Mouse (Mus musculus) lung, embryonic 14.5 days (tissue): ENCODE data around the gene Acot2. TPM values are rescaled to one million over a fixed set of nuclear protein-coding genes. Genes with fewer than 3 reads are reported as not detected.

Experiments
- ATAC-seq: fragments of 200-750 bp; cut with Nextera tagmentation; 2 replicates; pipeline ENCODE4 v1.8.0; 2017; ENCODE audit warnings: mild to moderate bottlenecking, moderate TSS enrichment, moderate library complexity; ENCODE audit not compliant: insufficient read depth
- DNase-seq: peaks from one replicate; pipeline ENCODE4 v3.0.0-alpha.2; 2015
- H3K27ac ChIP-seq: fragments of 300-500 bp; sonication (generic); 2 replicates; pipeline ENCODE4 v1.5.1; 2014; ENCODE audit warnings: low read depth, mild to moderate bottlenecking, moderate library complexity
- H3K27me3 ChIP-seq: fragments of 300-500 bp; sonication (generic); 2 replicates; pipeline ENCODE4 v1.6.1; 2014; ENCODE audit warnings: low read length, control low read depth; ENCODE audit not compliant: insufficient read depth
- H3K36me3 ChIP-seq: fragments of 300-500 bp; sonication (generic); 2 replicates; pipeline ENCODE4 v1.6.1; 2014; ENCODE audit warnings: control low read depth; ENCODE audit not compliant: insufficient read depth
- H3K4me1 ChIP-seq: fragments of 300-500 bp; sonication (generic); 2 replicates; pipeline ENCODE4 v1.6.1; 2014; ENCODE audit warnings: antibody characterized with exemption, control low read depth; ENCODE audit not compliant: insufficient read depth
- H3K4me2 ChIP-seq: fragments of 300-500 bp; sonication (generic); 2 replicates; pipeline ENCODE4 v1.6.1; 2014; ENCODE audit warnings: mild to moderate bottlenecking
- H3K4me3 ChIP-seq: fragments of 300-500 bp; sonication (generic); 2 replicates; pipeline ENCODE4 v1.5.1; 2014; ENCODE audit warnings: low read depth, low read length
- H3K9ac ChIP-seq: fragments of 300-500 bp; sonication (generic); 2 replicates; pipeline ENCODE4 v1.6.1; 2014
- H3K9me3 ChIP-seq: fragments of 300-500 bp; sonication (generic); 2 replicates; pipeline ENCODE4 v1.6.1; 2016; ENCODE audit warnings: low read depth, low read length, control low read depth
- CTCF ChIP-seq: IDR thresholded peaks from 2 replicates; pipeline ENCODE4 v1.5.1; 2016; ENCODE audit warnings: antibody characterized with exemption, low read depth
- WGBS: fragments of 180-500 bp; shearing (Covaris S2); extraction: QIAGEN DNeasy Blood & Tissue Kit; methylation state at CpG from one replicate; pipeline ENCODE4 v1.1.7; 2014; 5-methylcytosine and 5-hydroxymethylcytosine counted together
- polyA plus RNA-seq: library from polyadenylated mRNA; unstranded; fragments of >200 nt; fragmentation: Nextera tagmentation; extraction: Ambion mirVana; gene quantifications from 2 replicates; pipeline ENCODE4 v1.2.1, GENCODE M21; 2014

Gene Acot2
- polyA plus RNA-seq, 1 experiment from 2014 or later = 30.3 TPM

- no peaks in the 10 kb centered on the region for H3K27me3 ChIP-seq
- H3K9ac ChIP-seq = no peak overlapping the region
- no peak overlapping the region for H3K4me3 ChIP-seq
- no peaks in the 10 kb centered on the region for H3K36me3 ChIP-seq
- no peak overlapping the region for H3K4me2 ChIP-seq
- TF ChIP-seq CTCF = no peak
- ATAC-seq (no peak), DNase-seq (no peak)
- WGBS = 74% methylated on average over 5 of the region's 5 CpGs
- no peak overlapping the region for H3K27ac ChIP-seq
- H3K4me1 ChIP-seq = no peaks in the 10 kb centered on the region
- H3K9me3 ChIP-seq = no peaks in the 10 kb centered on the region
Observed at GRCm38 (mm10) chr12:84042248-84042647, 54.6 kb downstream of the Acot2 start.

Other genes starting within 250 kb of the Acot2 start
- 0.67 and 0.73 TPM in 2 replicates for gene Papln, start 224.2 kb upstream of the Acot2 start, polyA plus RNA-seq
- 36.0 and 38.3 TPM in 2 replicates for gene Numb, start 65.9 kb upstream of the Acot2 start, polyA plus RNA-seq
- gene Riox1, start 37.3 kb upstream of the Acot2 start, polyA plus RNA-seq = 18.6 and 20.1 TPM in 2 replicates
- not detected in 2 replicates for gene Heatr4, start 3.0 kb upstream of the Acot2 start, polyA plus RNA-seq
- 92.9 and 98.2 TPM in 2 replicates for gene Acot1, start 21.6 kb downstream of the Acot2 start, polyA plus RNA-seq
- gene Acot4, start 50.5 kb downstream of the Acot2 start, polyA plus RNA-seq = 0.11 and 0.42 TPM in 2 replicates
- not detected in 2 replicates for gene Gm49366, start 51.1 kb downstream of the Acot2 start, polyA plus RNA-seq
- gene Acot3, start 64.3 kb downstream of the Acot2 start, polyA plus RNA-seq = 0.14 and 0.18 TPM in 2 replicates
- not detected in 2 replicates for gene Acot5, start 81.5 kb downstream of the Acot2 start, polyA plus RNA-seq
- gene Acot6, start 112.8 kb downstream of the Acot2 start, polyA plus RNA-seq = 1.8 and 2.3 TPM in 2 replicates
- 4.1 and 5.2 TPM in 2 replicates for gene Dnal1, start 126.5 kb downstream of the Acot2 start, polyA plus RNA-seq
- gene Pnma1, start 160.6 kb downstream of the Acot2 start, polyA plus RNA-seq = 0.68 and 0.79 TPM in 2 replicates
- 11.3 and 12.3 TPM in 2 replicates for gene Elmsan1, start 231.0 kb downstream of the Acot2 start, polyA plus RNA-seq